ENCODE assay signal across 10 mouse cellular contexts in the genomic region with DNA sequence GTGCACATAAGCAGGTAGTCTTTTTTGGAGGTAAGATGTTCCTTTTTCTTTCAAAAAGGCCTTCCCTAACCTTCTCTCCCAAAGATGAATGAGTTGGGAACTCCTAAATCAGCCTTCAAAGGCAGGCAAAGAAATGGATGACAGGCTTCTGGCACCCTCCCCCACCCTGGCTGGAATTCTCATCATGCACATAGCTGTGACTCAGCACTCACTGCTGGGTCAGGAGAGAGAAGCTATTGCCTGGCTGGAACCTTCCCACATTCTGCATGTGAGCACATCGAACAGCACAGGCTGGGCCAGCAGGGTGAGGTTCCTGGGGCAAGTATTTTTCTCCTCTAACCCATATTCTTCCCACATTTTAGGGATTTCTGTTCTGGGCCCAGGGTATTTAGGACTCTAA. TPM values are rescaled to one million over a fixed set of nuclear protein-coding genes. Genes with fewer than 3 reads are reported as not detected.
DNase-seq lines count a peak whose midpoint lies in the region; ATAC-seq and TF ChIP-seq lines count a peak whose summit lies in the region.
"Had no signal": no experiment of that assay in that cellular context is flagged by ENCODE, and none has a peak within 500 bp of the region (broad histone marks: within the 10 kb centered on the region; RNA-seq: fewer than 3 reads in every experiment).

No protein-coding gene starts in this region.

- H3K4me1 ChIP-seq in lung, embryonic 16.5 days (replicated peaks; ENCODE audit: control insufficient read depth, insufficient read depth, low read length): no peaks in the 10 kb centered on the region
- no peaks in the 10 kb centered on the region for H3K4me1 ChIP-seq in kidney, embryonic 16.5 days (ENCODE audit: insufficient read depth, low read length)
- H3K4me1 ChIP-seq in midbrain, embryonic 16.5 days (ENCODE audit: control insufficient read depth, insufficient read depth, low read length): no peaks in the 10 kb centered on the region
- H3K4me1 ChIP-seq in midbrain, embryonic 15.5 days: no peaks in the 10 kb centered on the region

- ATAC-seq in lung, embryonic 16.5 days (ENCODE audit: low read depth): peak; percentile 56; the same call in 1 of the 2 replicates
- peak; percentile 69; the same call in 1 of the 2 replicates for ATAC-seq in kidney, embryonic 16.5 days (ENCODE audit: low FRiP score, low TSS enrichment)
- no peak for ATAC-seq in midbrain, embryonic 16.5 days
- ATAC-seq in midbrain, embryonic 15.5 days (replicated peaks): no peak

- intact Hi-C loops in gastrocnemius, adult 2 months (cut with DNase I): loop anchor here (2.0 to 10.0 kb wide), 2 partner anchors 15 to 159 kb away; no protein-coding TSS in a partner anchor

- no peak for DNase-seq in lung, postnatal 4 days
- peak; percentile 90 for DNase-seq in adrenal gland, adult 2 months
- DNase-seq in gastrocnemius, adult 2 months: peak; percentile 89
- peak; percentile 33 for DNase-seq in neural tube, embryonic 10.5 days (ENCODE audit: extremely low spot score, low spot score)

- H3K36me3 ChIP-seq in lung, embryonic 16.5 days (ENCODE audit: control insufficient read depth, insufficient read depth, low read length): 0 out of 2 replicates have a peak, but pooled peaks cover 4% of the 10 kb centered on the region
- H3K36me3 ChIP-seq in kidney, embryonic 16.5 days (ENCODE audit: insufficient read depth, low read length): no peaks in the 10 kb centered on the region
- H3K36me3 ChIP-seq in midbrain, embryonic 16.5 days (ENCODE audit: control insufficient read depth, insufficient read depth, low read length): peaks cover 7% of the 10 kb centered on the region; the same call in 1 of the 2 replicates
- peaks cover 10% of the 10 kb centered on the region; the same call in 1 of the 2 replicates for H3K36me3 ChIP-seq in midbrain, embryonic 15.5 days (replicated peaks)
- H3K36me3 ChIP-seq: neural tube, embryonic 13.5 days had no signal

- no peak overlapping the region for H3K4me2 ChIP-seq in lung, embryonic 16.5 days (ENCODE audit: low read depth, low read length)
- no peak overlapping the region for H3K4me2 ChIP-seq in kidney, embryonic 16.5 days (replicated peaks; ENCODE audit: low read depth, low read length)
- no peak overlapping the region for H3K4me2 ChIP-seq in midbrain, embryonic 16.5 days (ENCODE audit: low read length)
- H3K4me2 ChIP-seq in midbrain, embryonic 15.5 days: no peak overlapping the region
- H3K4me2 ChIP-seq: neural tube, embryonic 13.5 days had no signal

- no peak overlapping the region for H3K9ac ChIP-seq in lung, embryonic 16.5 days (ENCODE audit: low read length)
- no peak overlapping the region for H3K9ac ChIP-seq in kidney, embryonic 16.5 days (replicated peaks; ENCODE audit: low read length)
- no peak overlapping the region for H3K9ac ChIP-seq in midbrain, embryonic 16.5 days (ENCODE audit: low read depth, low read length)
- H3K9ac ChIP-seq in midbrain, embryonic 15.5 days: no peak overlapping the region
- H3K9ac ChIP-seq: neural tube, embryonic 13.5 days had no signal

- WGBS in lung, embryonic 16.5 days: 47% methylated on average over 1 of the region's 1 CpGs
- 75% methylated on average over 1 of the region's 1 CpGs for WGBS in kidney, embryonic 16.5 days
- WGBS in midbrain, embryonic 16.5 days: 77% methylated on average over 1 of the region's 1 CpGs
- WGBS in midbrain, embryonic 15.5 days: 73% methylated on average over 1 of the region's 1 CpGs

- no peak overlapping the region for H3K4me3 ChIP-seq in lung, embryonic 16.5 days (ENCODE audit: low read length)
- H3K4me3 ChIP-seq in gastrocnemius, adult 2 months: peak overlapping the region; percentile 22
- no peak overlapping the region for H3K4me3 ChIP-seq in kidney, embryonic 16.5 days (ENCODE audit: low read length)
- no peak overlapping the region for H3K4me3 ChIP-seq in midbrain, embryonic 16.5 days (ENCODE audit: low read depth, low read length)
- no peak overlapping the region for H3K4me3 ChIP-seq in midbrain, embryonic 15.5 days
- H3K4me3 ChIP-seq: neural tube, embryonic 13.5 days had no signal

- no peak overlapping the region for H3K27ac ChIP-seq in lung, embryonic 16.5 days (ENCODE audit: low read length)
- peak overlapping the region; percentile 86 for H3K27ac ChIP-seq in gastrocnemius, adult 2 months
- no peak overlapping the region for H3K27ac ChIP-seq in kidney, embryonic 16.5 days (ENCODE audit: low read length)
- H3K27ac ChIP-seq in midbrain, embryonic 16.5 days (ENCODE audit: low read length): no peak overlapping the region
- no peak overlapping the region for H3K27ac ChIP-seq in midbrain, embryonic 15.5 days
- H3K27ac ChIP-seq: kidney, postnatal 0 days; neural tube, embryonic 13.5 days had no signal

- no peak for TF ChIP-seq CTCF in gastrocnemius, adult 2 months (IDR thresholded peaks at IDR 0.05)

- no peaks in the 10 kb centered on the region for H3K27me3 ChIP-seq in lung, embryonic 16.5 days (ENCODE audit: control insufficient read depth, insufficient read depth, low read depth, low read length)
- H3K27me3 ChIP-seq in kidney, embryonic 16.5 days (ENCODE audit: insufficient read depth, low read length): no peaks in the 10 kb centered on the region
- H3K27me3 ChIP-seq in midbrain, embryonic 16.5 days (ENCODE audit: control insufficient read depth, insufficient read depth, low read depth, low read length): no peaks in the 10 kb centered on the region
- H3K27me3 ChIP-seq in midbrain, embryonic 15.5 days (replicated peaks): no peaks in the 10 kb centered on the region
- H3K27me3 ChIP-seq: neural tube, embryonic 13.5 days had no signal

- no peaks in the 10 kb centered on the region for H3K9me3 ChIP-seq in lung, embryonic 16.5 days (ENCODE audit: control insufficient read depth, low read length)
- H3K9me3 ChIP-seq in kidney, embryonic 16.5 days (ENCODE audit: low read length): no peaks in the 10 kb centered on the region
- H3K9me3 ChIP-seq in midbrain, embryonic 16.5 days (replicated peaks; ENCODE audit: control insufficient read depth, low read length, poor library complexity, severe bottlenecking): no peaks in the 10 kb centered on the region
- no peaks in the 10 kb centered on the region for H3K9me3 ChIP-seq in midbrain, embryonic 15.5 days
- H3K9me3 ChIP-seq: neural tube, embryonic 13.5 days had no signal

RNA-seq across cellular contexts. Expression of gene Cd46, which starts 58.1 kb away (rescaled TPM):
- 0.87 and 1.5 TPM in 2 replicates for polyA plus RNA-seq in lung, embryonic 16.5 days (2015; fragmentation: Nextera tagmentation; extraction: Ambion mirVana)
- total RNA-seq in adrenal gland, adult 2 months (2021): 1 to 10 TPM; 1.5 to 1.6 TPM
- polyA plus RNA-seq in adrenal gland, adult 2 months (2012; rRNA removed): 0.19 TPM in 2 replicates
- total RNA-seq in gastrocnemius, adult 2 months (2021): 1 to 10 TPM; 1.9 TPM
- 0.96 and 1.1 TPM in 2 replicates for polyA plus RNA-seq in kidney, embryonic 16.5 days (2015; fragmentation: Nextera tagmentation; extraction: Ambion mirVana)
- 1.8 and 2.0 TPM in 2 replicates for polyA plus RNA-seq in midbrain, embryonic 16.5 days (2015; fragmentation: Nextera tagmentation; extraction: Ambion mirVana)
- polyA plus RNA-seq in midbrain, embryonic 15.5 days (2015; fragmentation: Nextera tagmentation; extraction: Ambion mirVana): 1.4 and 1.7 TPM in 2 replicates

Comparison
In these comparisons a context has a peak if more than half of its experiments do, and no peak if none do; other contexts are left out.
1. ATAC-seq: peak in lung, embryonic 16.5 days (single experiment) and kidney, embryonic 16.5 days (single experiment); none in midbrain, embryonic 16.5 days (single experiment) and midbrain, embryonic 15.5 days (single experiment).
2. DNase-seq: peak in adrenal gland, adult 2 months (single experiment), gastrocnemius, adult 2 months (single experiment) and neural tube, embryonic 10.5 days (single experiment); none in lung, postnatal 4 days (0 of 2).